Mouse (Mus musculus) adrenal gland, postnatal 14 days (tissue): ENCODE measurements around the gene Dpp7. TPM values are rescaled to one million over a fixed set of nuclear protein-coding genes. Genes with fewer than 3 reads are reported as not detected.

Experiments
- DNase-seq: peaks from one replicate; pipeline ENCODE4 v3.0.0; 2021; ENCODE audit warnings: mixed read lengths
- long read RNA-seq, 2 experiments: library from polyadenylated mRNA; stranded (forward); transcript quantifications; one replicate each; pipeline ENCODE4 v2.0.0; 2021
- total RNA-seq: library from RNA; stranded (reverse); gene quantifications from 2 replicates; pipeline ENCODE4 v1.2.3, GENCODE M21; 2021

The Dpp7 gene
- total RNA-seq = 19.9 and 20.8 TPM in 2 replicates
- long read RNA-seq, experiment 1, transcript Dpp7-201 (13 exons, 1,682 nt) = major isoform, 16 of 23 reads
- long read RNA-seq, experiment 1, partial matches to known transcripts = 3 of 23 reads
- long read RNA-seq, experiment 1, other reads (novel, unspliced or antisense) = 3 of 23 reads
- long read RNA-seq, experiment 2, transcript Dpp7-201 (13 exons, 1,682 nt) = major isoform, 14 of 25 reads
- long read RNA-seq, experiment 2, partial matches to known transcripts = 8 of 25 reads
- long read RNA-seq, experiment 2, other reads (novel, unspliced or antisense) = 3 of 25 reads

DNA sequence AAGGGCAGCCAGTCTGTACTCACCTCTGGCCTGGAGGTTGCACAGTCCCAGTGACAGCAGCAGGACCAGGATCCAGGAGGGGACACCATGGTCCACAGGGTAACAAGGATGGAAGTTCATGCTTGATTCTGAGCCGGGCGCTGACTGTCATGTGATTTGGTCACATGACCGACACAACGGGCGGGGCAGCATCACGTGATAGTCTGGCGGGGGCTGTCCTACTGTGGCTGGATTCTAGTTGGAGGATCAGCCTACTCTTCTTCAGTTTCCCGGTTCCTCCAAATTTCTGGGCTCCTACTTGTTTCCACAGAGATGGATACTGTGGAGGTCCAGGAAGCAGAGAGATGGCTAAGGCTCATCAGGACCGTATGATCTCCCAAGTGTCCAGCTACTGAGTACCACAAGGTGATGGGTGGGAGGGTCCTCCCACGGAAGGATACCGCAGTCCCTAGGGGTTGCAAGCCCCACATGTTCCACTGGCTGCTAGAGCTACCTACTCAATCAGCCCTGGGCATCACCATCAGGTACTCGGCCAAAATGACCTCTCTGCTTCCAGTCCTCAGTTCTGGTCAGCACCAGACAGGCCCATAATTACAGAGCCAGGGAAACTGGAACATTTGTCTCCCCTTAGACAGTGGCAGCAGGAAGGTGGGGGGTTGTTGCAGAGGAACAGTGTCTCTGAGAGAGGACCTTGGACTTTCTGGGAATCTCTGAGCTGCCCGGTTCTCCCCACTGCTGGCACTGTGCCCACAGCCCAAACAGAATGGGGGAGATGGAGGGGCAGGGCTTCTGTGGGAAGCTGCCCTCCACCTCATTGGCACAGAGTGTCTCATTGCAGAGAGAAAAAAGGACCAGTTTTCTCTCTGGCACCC lies at the start of gene Dpp7:
TSS of gene Dpp7 (minus strand) at position 152 of the 872 bp plus-strand sequence.
- DNase-seq = peak; percentile 90

DNA sequence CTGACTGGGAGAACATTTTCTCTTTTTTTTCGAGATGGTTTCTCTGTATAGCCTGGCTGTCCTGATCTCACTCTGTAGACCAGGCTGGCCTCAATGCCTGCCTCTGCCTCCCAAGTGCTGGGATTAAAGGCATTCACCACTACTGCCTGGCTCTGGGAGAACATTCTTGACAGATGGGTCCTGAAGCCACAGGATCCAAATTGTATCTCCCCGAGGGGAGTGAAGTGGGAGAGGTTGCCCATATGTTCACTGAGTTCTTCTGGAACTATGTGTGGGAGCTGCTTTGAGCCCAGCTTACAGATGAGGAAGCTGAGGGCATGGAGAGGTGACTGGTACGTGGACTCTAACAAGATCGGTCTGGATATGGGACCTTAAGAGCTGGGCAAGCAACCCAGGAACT lies 47.8 kb upstream of the Dpp7 start:
- no peak for DNase-seq

DNA sequence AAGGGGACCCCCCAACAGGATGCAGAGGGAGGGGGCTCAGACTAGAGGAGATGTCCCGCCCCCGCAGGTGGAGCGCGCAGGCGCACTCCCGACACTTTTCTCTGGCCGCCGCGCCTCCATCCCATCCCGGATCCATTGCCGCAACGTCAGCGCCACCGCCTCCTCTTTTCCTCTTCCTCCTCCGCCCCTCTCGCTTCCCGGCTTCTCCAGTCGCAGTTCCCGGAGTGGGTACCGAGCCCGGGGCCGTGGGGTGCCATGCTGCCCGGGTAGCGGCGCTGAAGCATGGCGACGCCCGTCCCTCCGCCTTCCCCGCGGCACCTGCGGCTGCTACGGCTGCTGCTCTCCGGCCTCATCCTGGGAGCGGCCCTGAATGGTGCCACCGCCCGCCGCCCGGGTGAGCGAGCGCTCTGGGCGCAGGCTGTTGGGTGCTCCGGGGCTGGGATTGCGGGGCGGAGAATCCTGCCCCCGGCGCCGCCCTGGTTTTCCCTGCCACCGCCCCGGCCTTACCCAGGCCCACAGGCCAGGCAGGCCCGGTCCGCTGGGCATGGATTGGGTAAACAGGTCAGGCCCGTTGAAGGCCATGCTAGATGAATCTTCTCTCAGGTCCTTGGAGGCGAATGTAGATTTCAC lies 46.9 kb upstream of the Dpp7 start:
- peak; percentile 79 for DNase-seq

DNA sequence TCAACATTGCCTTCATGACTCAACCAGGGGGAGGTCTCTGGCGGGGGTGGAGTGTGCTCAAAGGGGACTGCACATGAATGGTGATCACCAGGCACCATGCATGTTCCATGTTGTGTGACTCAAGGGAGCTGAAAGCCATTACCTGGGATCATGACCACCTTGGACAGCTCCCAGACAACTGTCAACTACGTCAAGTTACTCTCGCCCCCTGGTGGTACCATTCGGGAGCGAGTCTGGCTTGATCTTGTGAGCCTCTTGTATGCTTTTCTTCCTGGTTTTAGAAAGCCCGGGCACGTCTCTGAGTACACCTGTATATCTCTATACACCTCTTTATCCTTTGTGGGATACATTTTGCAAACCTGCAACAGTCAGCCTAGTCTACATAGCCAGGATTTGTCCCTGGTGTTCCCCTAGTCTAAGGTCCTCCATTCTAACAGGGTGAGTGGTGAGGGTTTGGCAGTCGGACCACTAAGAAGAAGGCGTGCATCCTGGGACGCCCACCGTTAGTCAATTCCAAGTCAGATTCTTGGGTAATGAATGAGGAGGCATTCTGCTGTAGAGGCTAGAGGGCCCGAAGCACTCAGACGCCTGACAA lies 46.3 kb upstream of the Dpp7 start:
- peak; percentile 88 for DNase-seq

DNA sequence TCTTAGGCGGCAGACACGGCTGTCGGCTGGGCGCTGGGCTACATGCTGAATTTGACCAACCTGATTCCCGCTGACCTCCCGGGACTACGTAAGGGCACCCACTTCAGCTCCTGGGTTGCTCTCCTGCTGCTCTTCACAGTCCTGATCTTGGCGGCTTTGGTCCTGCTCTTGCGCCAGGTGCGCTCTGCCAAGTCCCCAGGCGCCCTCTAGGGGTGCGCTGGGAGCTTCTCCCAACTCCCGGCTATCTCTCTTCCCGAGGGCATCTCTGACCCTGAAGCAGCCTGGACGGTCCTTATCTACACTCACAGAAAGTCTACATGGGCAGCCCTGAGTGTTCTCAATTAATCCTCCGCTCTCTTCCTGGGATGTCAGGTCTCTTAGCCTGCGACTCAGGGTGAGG lies 44.6 kb upstream of the Dpp7 start:
- DNase-seq = peak; percentile 80

DNA sequence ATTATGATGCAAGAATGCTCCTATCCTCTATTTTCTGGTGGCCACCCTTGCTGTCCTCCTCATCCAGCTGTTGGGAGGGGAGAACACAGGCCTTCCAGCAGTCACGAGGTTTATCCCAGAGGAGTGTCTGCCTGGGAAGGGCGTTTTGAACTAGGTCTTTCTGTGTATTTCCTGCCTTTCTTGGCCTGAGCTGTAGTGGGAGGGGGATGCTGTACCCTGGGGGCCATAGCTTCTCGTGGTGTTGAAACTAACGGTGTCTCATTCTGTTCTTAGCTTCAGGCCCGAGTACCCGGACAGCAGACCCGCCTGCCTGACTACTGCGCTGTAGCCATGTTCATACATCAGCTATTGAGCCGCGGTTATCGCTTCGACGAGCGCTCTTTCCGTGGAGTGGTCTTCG lies 44.1 kb upstream of the Dpp7 start:
- no peak for DNase-seq

DNA sequence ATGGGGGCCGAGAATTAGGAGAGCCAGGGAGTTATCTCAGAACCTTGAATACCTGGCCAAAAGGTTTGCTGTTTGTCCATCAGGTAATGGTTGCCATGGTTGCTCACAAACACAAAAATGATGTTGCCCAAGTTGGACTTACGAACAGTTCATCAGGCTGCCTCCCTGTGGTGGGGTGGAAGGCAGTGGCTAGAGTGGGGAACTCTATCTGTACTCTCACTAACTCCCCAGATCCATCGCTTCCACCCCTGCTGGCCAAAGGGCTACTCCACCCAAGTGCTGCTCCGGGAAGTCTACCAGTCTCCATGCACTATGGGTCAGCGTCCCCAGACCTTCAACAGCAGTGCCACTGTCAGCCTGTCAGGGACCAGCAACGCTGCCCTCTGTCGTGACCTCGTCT lies 42.9 kb upstream of the Dpp7 start, which contains the start of gene Npdc1:
TSS of gene Npdc1 (plus strand) at position 301 of the 400 bp plus-strand sequence.
- DNase-seq = no peak

DNA sequence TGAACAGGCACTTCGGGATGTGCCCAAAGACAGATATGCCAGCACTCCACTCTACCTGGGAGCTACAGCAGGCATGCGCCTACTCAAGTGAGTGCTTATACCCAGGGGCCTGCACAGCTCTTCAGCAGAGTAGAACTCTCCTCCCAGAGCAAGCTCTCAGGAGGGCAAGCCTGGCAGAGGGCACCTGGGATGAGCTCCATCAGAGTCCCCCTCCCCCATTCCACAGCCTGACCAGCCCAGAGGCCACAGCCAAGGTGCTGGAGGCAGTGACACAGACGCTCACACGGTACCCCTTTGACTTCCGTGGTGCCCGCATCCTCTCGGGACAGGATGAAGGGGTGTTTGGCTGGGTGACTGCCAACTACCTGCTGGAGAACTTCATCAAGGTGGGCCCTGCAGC lies 41.9 kb upstream of the Dpp7 start:
- DNase-seq = no peak

DNA sequence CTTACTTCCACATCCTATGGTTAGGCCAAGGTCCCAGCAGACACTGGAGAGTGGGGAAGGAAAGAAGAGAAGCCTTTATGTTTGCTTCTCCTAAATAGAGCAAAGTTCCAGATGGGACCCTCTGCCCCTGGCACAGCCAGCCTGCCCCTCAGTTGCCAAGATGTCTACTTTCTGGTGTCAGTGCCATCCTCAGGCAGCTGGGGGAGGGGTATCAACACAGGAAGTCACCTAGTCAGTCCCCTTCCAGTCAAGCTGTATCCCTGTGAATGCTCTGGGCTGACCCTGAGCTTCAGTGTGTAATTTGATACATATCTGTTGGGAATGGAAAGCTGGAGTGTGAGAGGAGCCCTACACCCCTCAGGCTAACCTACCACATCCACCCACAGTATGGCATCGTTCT lies 40.9 kb upstream of the Dpp7 start:
- DNase-seq = no peak

DNA sequence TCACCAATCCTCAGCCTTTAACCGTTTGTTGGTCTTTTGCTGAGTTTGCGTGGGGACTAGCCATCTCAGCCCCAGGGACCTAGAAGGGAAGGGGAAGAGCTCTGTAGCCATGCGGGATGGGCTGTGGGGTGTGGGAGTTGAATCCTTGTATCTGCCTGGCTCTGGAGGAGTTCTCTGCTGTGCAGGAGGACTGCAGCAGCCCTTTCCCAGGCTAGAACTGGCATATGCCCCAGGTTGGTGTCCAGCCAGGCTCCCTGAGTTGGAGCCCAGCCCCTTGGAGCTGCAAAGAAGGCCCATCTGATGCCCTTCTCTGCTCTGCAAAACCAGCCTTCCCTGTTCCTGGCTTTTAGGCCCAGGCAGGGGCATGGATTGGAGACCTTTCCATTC lies 40.4 kb upstream of the Dpp7 start:
- peak; percentile 17 for DNase-seq

DNA sequence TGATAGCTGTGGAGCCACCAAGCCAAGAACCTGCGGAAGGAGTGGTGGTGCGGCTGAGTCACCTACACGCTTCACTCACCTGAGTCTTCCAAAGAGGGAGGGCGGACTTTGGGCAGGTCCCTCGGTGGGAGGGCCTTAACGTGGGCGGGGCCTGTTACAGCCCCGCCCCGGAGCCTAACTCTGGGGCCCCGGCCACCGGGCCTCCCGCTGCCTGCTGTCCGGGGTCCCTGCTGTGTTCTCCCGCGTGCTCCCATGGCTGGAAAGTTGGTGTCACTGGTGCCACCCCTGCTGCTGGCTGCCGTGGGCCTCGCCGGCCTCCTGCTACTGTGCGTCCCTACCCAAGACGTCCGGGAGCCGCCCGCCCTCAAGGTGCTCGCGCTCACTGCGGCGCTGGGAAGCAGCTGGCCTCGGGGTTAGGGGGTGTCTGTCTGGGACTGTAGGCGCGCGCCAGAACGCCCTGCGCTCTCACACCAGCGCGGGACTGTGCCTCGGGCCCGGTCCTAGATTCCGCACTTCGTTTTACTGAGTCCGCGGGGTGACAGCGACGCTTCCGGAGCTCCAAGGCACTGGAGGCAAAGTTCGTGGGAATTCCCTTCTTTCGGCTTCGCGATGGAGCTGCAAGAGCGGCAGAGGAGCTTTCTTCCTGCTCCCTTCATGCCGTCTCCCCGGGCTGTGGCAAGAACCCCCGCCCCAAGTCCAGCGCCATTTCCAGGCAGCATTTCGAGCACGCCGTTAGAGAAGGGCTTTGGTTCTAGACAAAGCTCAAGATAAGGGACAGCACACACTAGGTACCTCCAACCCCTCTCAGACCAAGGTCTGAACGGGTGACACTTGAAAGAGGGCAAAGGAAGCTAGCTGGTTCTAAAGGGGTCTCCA lies 39.8 kb upstream of the Dpp7 start, which contains the start of gene Entpd2:
TSS of gene Entpd2 (plus strand) at position 154 of the 876 bp plus-strand sequence.
- peak; percentile 61 for DNase-seq

DNA sequence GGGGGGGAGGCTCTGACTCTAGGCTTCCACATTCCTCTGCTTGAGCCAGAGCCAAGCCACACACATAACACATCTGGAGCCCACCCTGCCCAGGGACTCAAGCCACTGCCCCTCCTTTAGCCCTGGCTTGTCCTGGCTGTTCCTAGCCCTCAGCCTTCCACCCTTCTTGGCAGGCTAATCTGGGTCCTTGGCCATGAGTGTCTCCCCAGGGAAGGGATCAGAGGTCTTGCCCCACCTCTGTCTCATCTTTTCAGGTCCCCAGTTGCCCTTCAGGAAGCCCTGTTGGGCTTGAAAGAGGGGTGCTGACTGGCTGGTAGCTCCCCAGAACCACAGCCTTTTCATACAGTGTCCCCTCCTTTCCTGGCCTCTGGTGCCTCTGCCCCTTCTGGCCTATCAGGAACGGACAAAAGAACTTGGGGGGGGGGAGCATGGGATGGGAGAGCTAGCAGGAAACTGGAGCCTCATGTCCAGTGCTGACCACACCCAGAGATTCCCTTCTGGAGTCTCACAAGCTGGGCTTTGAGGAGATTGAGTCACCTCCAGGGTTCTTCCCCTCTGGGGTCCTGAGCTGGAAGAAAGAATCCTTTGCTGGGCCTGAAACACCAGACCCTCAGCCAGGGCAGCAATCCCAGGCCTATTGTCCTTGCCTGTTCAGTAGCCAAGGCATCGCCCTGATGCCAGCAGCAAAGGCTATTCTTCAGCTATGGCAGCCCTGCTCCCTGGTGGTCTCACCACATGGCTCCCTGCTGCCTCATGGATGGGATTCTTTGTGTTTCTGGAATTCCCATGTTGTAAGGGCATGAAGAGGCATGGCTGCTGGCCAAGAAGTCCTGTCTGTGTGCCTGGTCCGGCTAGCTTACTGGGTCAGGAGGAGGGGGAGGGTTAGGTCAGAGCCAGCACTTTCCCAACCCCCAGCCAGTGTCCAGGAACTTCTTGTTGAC lies 38.4 kb upstream of the Dpp7 start:
- DNase-seq = peak; percentile 37

DNA sequence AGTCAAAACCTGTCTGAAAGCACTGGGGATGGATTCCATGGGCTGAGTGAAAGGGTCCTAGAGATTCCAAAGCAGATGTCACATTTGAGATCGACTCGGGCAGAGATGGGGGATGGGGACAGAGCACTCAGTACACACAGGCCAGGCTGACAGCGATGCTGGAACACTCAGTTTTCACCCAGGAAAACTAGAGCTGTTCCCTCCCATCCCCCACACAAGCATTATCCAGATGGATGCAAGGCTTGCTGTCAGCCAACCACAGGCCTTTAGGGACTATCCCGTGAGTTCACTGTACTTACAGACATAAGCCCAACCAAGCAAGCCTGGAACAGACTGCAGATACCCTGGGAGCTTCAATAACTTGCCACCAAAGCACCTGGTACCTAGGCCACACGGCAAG lies 35.1 kb upstream of the Dpp7 start:
- DNase-seq = no peak

DNA sequence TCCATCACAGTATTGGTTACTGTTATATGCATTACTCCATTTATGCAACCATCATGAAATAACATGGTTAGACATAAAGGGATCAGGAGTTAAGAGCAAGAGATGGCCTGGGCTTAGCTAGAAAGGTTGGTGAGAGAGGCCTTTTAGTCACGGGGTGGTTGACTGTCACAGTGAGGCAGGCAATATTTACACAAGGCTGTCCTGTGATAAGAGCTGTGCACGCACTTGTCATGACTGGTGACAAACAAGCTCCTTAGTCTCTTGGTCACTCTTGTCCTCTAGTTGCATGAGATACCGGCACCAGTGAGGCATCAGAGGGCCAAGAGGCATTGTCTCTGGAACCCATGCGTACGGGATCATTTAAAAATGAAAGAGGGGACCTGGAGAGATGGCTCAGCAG lies 28.3 kb upstream of the Dpp7 start:
- DNase-seq = no peak

DNA sequence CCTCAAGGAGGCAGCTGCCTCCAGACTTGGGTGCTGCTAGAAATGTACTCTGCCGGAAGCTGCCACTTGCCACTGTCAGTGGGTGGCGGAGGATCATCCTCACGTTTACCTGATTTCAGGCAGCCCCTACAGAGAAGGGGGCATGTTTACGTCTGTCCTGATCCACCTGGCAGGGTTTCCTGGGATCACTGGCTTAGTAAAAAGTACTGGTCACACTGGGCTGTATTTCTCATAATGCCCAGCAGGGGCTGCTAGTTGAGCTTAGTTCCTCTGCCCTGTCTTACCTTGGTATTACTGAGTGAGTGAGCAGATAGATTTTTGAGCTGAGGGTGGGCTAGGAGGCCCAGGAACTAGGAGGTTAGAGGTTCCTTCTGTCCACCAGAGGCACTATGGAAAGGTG lies 20.4 kb upstream of the Dpp7 start:
- DNase-seq = peak; percentile 59

DNA sequence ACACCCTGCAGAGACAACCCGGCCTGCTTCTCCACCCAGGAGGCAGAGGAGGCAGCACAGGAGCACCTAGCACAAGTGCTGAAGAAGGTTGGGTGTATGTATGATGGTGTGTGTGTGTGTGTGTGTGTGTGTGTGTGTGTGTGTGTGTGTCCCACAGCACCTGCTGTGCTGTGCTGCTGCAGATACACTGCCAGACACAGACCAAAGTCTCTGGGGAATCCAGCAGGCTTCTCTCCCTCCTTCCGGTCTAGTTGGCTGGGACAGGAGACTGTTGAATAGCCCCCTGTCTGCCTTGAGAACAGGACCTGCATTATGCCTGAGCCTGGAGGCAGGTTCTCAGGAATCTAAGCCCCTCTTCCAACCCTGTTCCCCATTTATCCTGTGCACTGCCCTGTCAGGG lies 17.3 kb upstream of the Dpp7 start:
- no peak for DNase-seq

DNA sequence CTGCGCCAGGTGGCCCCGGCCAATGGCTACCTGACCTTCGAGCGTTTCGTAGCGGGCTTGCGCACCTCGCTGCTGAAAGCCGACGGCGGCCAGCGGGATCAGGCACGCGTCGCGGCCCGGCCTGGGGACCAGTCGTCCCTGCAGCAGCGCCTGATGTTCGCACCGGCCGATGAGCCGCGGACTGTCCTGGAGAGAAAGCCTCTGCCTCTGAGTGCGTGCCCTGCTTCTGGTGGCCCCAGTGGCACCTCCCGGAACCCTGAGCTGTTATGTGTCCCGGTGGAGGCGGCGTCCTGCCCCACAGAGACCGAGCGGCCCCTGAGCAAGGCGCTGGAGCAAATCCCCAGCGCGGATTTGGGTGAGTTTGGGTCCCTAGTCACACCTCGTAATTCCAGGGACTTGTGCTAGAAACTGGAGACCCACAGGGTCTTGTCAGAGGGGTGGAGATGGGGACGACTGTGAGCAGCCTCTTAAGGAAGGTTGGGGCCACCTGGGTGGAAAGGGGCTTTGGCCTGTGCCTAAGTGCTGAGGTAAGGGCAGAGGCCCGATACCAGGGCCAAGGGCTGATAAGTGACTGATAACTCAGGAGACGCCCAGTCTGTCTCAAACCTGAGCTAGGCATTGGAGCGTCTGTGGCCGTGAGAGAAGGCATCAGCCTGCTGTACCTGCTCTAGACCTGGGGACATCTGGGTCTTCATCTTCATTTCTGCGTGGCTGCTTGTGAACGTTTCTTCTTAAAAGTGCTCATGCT lies 16.7 kb upstream of the Dpp7 start:
- no peak for DNase-seq

DNA sequence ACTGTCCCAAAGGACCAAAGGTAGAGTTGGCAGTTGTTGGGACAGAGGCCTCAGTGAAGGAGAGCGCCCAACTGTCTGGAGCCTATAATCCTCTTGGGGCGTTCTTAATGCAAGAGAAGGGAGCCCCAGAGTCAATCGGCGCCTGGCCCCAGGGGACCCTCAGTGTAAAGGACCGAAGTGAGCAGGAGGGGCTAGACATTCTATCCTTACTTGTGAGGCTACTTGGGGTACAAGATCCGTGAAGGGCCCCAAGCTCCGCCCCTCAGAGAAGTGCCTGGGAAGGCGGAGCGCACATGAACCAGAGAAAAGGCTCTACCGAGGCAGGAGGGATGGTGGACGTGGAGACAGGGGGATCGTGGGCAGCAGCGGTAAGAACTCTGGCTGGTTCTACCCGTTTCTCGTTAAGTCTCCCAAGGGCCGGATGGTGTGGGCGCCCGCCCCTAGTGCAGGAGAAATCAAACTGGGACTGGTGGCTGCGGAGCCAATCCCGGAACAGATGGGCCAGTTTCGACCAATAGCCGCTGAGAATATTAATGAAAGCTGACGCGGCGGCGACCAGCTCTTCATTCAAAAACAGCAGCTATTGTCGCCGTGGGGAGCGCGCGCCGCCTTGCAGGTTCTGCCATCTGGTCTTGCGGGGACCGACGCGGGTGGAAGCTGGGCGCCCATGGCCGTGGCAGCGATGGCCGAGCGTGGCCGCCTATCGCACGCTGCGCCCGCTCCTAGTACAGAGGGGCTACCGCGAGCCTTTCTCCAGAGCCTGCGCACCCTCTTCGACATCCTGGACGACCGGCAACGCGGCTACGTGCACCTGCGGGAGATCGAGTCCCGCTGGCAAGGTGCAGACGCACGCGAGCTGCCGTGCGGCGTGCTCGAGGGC lies 15.8 kb upstream of the Dpp7 start, which contains the start of gene Sapcd2:
TSS of gene Sapcd2 (plus strand) at position 558 of the 880 bp plus-strand sequence.
- DNase-seq = peak; percentile 91
